Mouse (Mus musculus): Measurements from ENCODE around the gene Gm5105.

DNA sequence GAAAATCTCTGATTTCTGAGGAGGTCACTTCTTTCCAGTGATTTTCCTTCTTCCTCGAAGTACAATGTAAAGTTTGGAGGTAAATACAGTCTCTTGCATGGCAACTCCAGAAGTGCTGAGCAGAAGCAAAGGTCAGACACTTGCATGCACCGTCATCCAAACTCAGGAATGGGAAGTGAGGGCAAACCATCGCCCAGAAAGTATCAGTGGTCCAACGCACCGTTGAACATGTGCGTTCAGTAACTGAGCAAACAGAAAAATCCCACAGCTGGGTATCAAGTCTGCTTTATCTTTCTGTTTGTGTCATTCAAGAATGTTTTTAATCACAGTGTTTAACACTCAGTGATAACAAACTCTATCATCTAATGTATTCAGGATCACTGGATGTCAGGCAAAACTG lies 64.6 kb downstream of the Gm5105 start:
- TF ChIP-seq CHD1 (IDR thresholded peaks at IDR 0.05; ENCODE audit: low read depth, low read length) (no peak), TBP (IDR thresholded peaks at IDR 0.05; ENCODE audit: low read depth, low read length) (no peak), POLR2AphosphoS2 (IDR thresholded peaks at IDR 0.05; ENCODE audit: low read length) (no peak), MAX (IDR thresholded peaks at IDR 0.05; ENCODE audit: low read length) (no peak), HCFC1 (IDR thresholded peaks at IDR 0.05; ENCODE audit: low read depth, low read length) (no peak), ZNF384 (IDR thresholded peaks at IDR 0.05; ENCODE audit: low read depth, low read length) (no peak), CTCF (IDR thresholded peaks at IDR 0.05 in 2 of 3, conservative IDR thresholded peaks at IDR 0.05 in 1 of 3; ENCODE audit: control insufficient read depth in 1 of 3, insufficient read depth in 1 of 3, low read depth in 2 of 3, low read length in 3 of 3, poor library complexity in 1 of 3, severe bottlenecking in 1 of 3) (no peak), GABPA (IDR thresholded peaks at IDR 0.05; ENCODE audit: low read depth, low read length) (no peak), POLR2A (IDR thresholded peaks at IDR 0.05; ENCODE audit: control insufficient read depth in 1 of 2, insufficient read depth in 1 of 2, low read depth in 1 of 2, low read length in 2 of 2, poor library complexity in 1 of 2) (no peak), E2F4 (IDR thresholded peaks at IDR 0.05; ENCODE audit: borderline replicate concordance, low read depth, low read length) (no peak), USF2 (IDR thresholded peaks at IDR 0.05; ENCODE audit: borderline replicate concordance in 1 of 2, insufficient read depth in 1 of 2, low read depth in 1 of 2, low read length in 2 of 2) (no peak), EP300 (IDR thresholded peaks at IDR 0.05; ENCODE audit: low read depth in 1 of 2, low read length in 2 of 2) (no peak), POLR2AphosphoS5 (IDR thresholded peaks at IDR 0.05; ENCODE audit: borderline replicate concordance, low read depth, low read length) (no peak)

Measured in MEL (cell line).